Comparison of ENCODE assay signal across 8 mouse cellular contexts in genomic region chr9:110304969-110305651, GRCm38 (mm10). TPM values are rescaled to one million over a fixed set of nuclear protein-coding genes. Genes with fewer than 3 reads are reported as not detected.
DNase-seq lines count a peak whose midpoint lies in the region; ATAC-seq and TF ChIP-seq lines count a peak whose summit lies in the region.

Elp6 (plus strand) TSS chr9:110305173.

- H3K79me2 ChIP-seq in C2C12 (ENCODE audit: control insufficient read depth, insufficient read depth): peaks cover 20% of the 10 kb centered on the region

- H3ac ChIP-seq in C2C12 (ENCODE audit: control insufficient read depth, insufficient read length, low read depth): peak within 1 kb of the TSS; percentile 65

- peak; percentile 86; the same call in 1 of the 2 replicates for TF ChIP-seq POLR2A in brain, embryonic 14.5 days (IDR thresholded peaks at IDR 0.05; ENCODE audit: borderline replicate concordance, extremely low read depth, insufficient read depth, insufficient read length, poor library complexity, severe bottlenecking)

- H3K4me3 ChIP-seq in C2C12 (ENCODE audit: insufficient read depth, poor library complexity, severe bottlenecking): peak within 1 kb of the TSS; percentile 38
- peak within 1 kb of the TSS; percentile 87 for H3K4me3 ChIP-seq in erythroblast, embryonic 14.5 days (replicated peaks)
- H3K4me3 ChIP-seq in heart, embryonic 12.5 days: peak within 1 kb of the TSS; percentile 61
- H3K4me3 ChIP-seq in kidney, postnatal 0 days (replicated peaks; ENCODE audit: low read depth, low read length): peak within 1 kb of the TSS; percentile 51
- H3K4me3 ChIP-seq in liver, embryonic 11.5 days (ENCODE audit: low read depth, low read length): peak within 1 kb of the TSS; percentile 54
- H3K4me3 ChIP-seq in stomach, embryonic 14.5 days (ENCODE audit: low read depth, low read length): peak within 1 kb of the TSS; percentile 44

- H3K9me3 ChIP-seq in erythroblast, embryonic 14.5 days (ENCODE audit: control insufficient read depth, low read length): peaks cover 14% of the 10 kb centered on the region
- peaks cover 16% of the 10 kb centered on the region for H3K9me3 ChIP-seq in heart, embryonic 12.5 days (replicated peaks)
- H3K9me3 ChIP-seq in kidney, postnatal 0 days (replicated peaks; ENCODE audit: low read length): no peaks in the 10 kb centered on the region
- H3K9me3 ChIP-seq in liver, embryonic 11.5 days (ENCODE audit: control insufficient read depth, low read length): no peaks in the 10 kb centered on the region; the same call in none of the 2 replicates
- H3K9me3 ChIP-seq in stomach, embryonic 14.5 days (ENCODE audit: control insufficient read depth, low read depth, low read length): 0 out of 2 replicates have a peak, but pooled peaks cover 3% of the 10 kb centered on the region

- H3K4me2 ChIP-seq in heart, embryonic 12.5 days: peak within 1 kb of the TSS; percentile 76
- peak within 1 kb of the TSS; percentile 66 for H3K4me2 ChIP-seq in kidney, postnatal 0 days (ENCODE audit: low read length)
- H3K4me2 ChIP-seq in liver, embryonic 11.5 days: peak within 1 kb of the TSS; percentile 81
- peak within 1 kb of the TSS; percentile 65 for H3K4me2 ChIP-seq in stomach, embryonic 14.5 days (replicated peaks; ENCODE audit: low read depth, low read length)

- H3K79me3 ChIP-seq in C2C12 (ENCODE audit: low read depth): peaks cover 7% of the 10 kb centered on the region

- H3K27ac ChIP-seq in heart, embryonic 12.5 days (ENCODE audit: poor library complexity, severe bottlenecking): peak within 1 kb of the TSS; percentile 90
- peak within 1 kb of the TSS; percentile 95 for H3K27ac ChIP-seq in kidney, postnatal 0 days
- H3K27ac ChIP-seq in liver, embryonic 11.5 days (ENCODE audit: low read depth, low read length): peak within 1 kb of the TSS; percentile 87
- peak within 1 kb of the TSS; percentile 89 for H3K27ac ChIP-seq in stomach, embryonic 14.5 days (ENCODE audit: low read length)

- WGBS in heart, embryonic 12.5 days: under 1% methylated on average over 46 of the region's 46 CpGs
- under 1% methylated on average over 46 of the region's 46 CpGs for WGBS in kidney, postnatal 0 days
- WGBS in liver, embryonic 11.5 days: under 1% methylated on average over 46 of the region's 46 CpGs
- WGBS in stomach, embryonic 14.5 days: under 1% methylated on average over 46 of the region's 46 CpGs

- ATAC-seq in heart, embryonic 12.5 days (ENCODE audit: insufficient number of reproducible peaks, low FRiP score): peak; percentile 97
- peak; percentile 97 for ATAC-seq in kidney, postnatal 0 days (replicated peaks; ENCODE audit: low FRiP score, low read depth)
- ATAC-seq in liver, embryonic 11.5 days (replicated peaks; ENCODE audit: low FRiP score): peak; percentile 98
- ATAC-seq in stomach, embryonic 14.5 days (ENCODE audit: insufficient number of reproducible peaks, insufficient read depth, low FRiP score, low read depth): peak; percentile 97

- peak within 1 kb of the TSS; percentile 75 for H3K9ac ChIP-seq in heart, embryonic 12.5 days
- peak within 1 kb of the TSS; percentile 63 for H3K9ac ChIP-seq in kidney, postnatal 0 days (ENCODE audit: low read depth, low read length)
- peak within 1 kb of the TSS; percentile 85 for H3K9ac ChIP-seq in liver, embryonic 11.5 days (ENCODE audit: low read depth, low read length)
- H3K9ac ChIP-seq in stomach, embryonic 14.5 days (replicated peaks; ENCODE audit: low read depth, low read length): peak within 1 kb of the TSS; percentile 43

- H3K27me3 ChIP-seq in C2C12 (ENCODE audit: control insufficient read depth, insufficient read depth, insufficient read length): no peaks in the 10 kb centered on the region
- no peaks in the 10 kb centered on the region for H3K27me3 ChIP-seq in erythroblast, embryonic 14.5 days (ENCODE audit: control insufficient read depth)
- no peaks in the 10 kb centered on the region for H3K27me3 ChIP-seq in heart, embryonic 12.5 days (replicated peaks)
- H3K27me3 ChIP-seq in kidney, postnatal 0 days (ENCODE audit: insufficient read depth, low read length): no peaks in the 10 kb centered on the region
- no peaks in the 10 kb centered on the region for H3K27me3 ChIP-seq in liver, embryonic 11.5 days (replicated peaks; ENCODE audit: control insufficient read depth, insufficient read depth, low read length)
- H3K27me3 ChIP-seq in stomach, embryonic 14.5 days (ENCODE audit: control insufficient read depth, insufficient read depth, low read length): no peaks in the 10 kb centered on the region

- H3K36me3 ChIP-seq in C2C12 (ENCODE audit: control insufficient read depth, insufficient read depth): peaks cover 8% of the 10 kb centered on the region
- peaks cover 6% of the 10 kb centered on the region for H3K36me3 ChIP-seq in erythroblast, embryonic 14.5 days (ENCODE audit: control insufficient read depth)
- H3K36me3 ChIP-seq in heart, embryonic 12.5 days: peaks cover 5% of the 10 kb centered on the region
- 0 out of 2 replicates have a peak, but pooled peaks cover 3% of the 10 kb centered on the region for H3K36me3 ChIP-seq in kidney, postnatal 0 days (ENCODE audit: insufficient read depth, low read length)
- no peaks in the 10 kb centered on the region for H3K36me3 ChIP-seq in liver, embryonic 11.5 days (ENCODE audit: control insufficient read depth, insufficient read depth, low read length)
- no peaks in the 10 kb centered on the region for H3K36me3 ChIP-seq in stomach, embryonic 14.5 days (ENCODE audit: control insufficient read depth, insufficient read depth, low read length)

- DNase-seq in brain, embryonic 14.5 days (ENCODE audit: low read depth): peak; percentile 98
- peak; percentile 97 for DNase-seq in kidney, postnatal 0 days (ENCODE audit: low spot score)
- DNase-seq in liver, embryonic 11.5 days (ENCODE audit: low spot score): peak; percentile 91
- DNase-seq in naive thymus-derived CD4-positive, alpha-beta T cell, adult 2 months (ENCODE audit: low read depth): peak; percentile 96

- no peak for TF ChIP-seq CTCF in C2C12 (IDR thresholded peaks at IDR 0.05; ENCODE audit: control insufficient read depth, insufficient read depth, insufficient read length)
- TF ChIP-seq CTCF in brain, embryonic 14.5 days (IDR thresholded peaks at IDR 0.05; ENCODE audit: borderline replicate concordance, extremely low read depth, insufficient read depth, insufficient read length): no peak
- TF ChIP-seq CTCF in kidney, postnatal 0 days (IDR thresholded peaks at IDR 0.05; ENCODE audit: low read depth): peak; percentile 2; the same call in 1 of the 2 replicates

- H3K4me1 ChIP-seq in erythroblast, embryonic 14.5 days (ENCODE audit: control insufficient read depth): peaks cover 40% of the 10 kb centered on the region
- H3K4me1 ChIP-seq in heart, embryonic 12.5 days (replicated peaks): peaks cover 6% of the 10 kb centered on the region
- H3K4me1 ChIP-seq in kidney, postnatal 0 days (replicated peaks; ENCODE audit: insufficient read depth, low read length): peaks cover 7% of the 10 kb centered on the region
- peaks cover 18% of the 10 kb centered on the region for H3K4me1 ChIP-seq in liver, embryonic 11.5 days (replicated peaks; ENCODE audit: control insufficient read depth, insufficient read depth, low read length)
- H3K4me1 ChIP-seq in stomach, embryonic 14.5 days (ENCODE audit: control insufficient read depth, insufficient read depth, low read length): peaks cover 6% of the 10 kb centered on the region; the same call in 1 of the 2 replicates

TF ChIP-seq in C2C12, 6 proteins besides CTCF, POLR2A, EP300 and RAD21:
- TF ChIP-seq MAX (IDR thresholded peaks at IDR 0.05) (no peak), CEBPB (IDR thresholded peaks at IDR 0.05; ENCODE audit: low read depth) (no peak), MYOG (IDR thresholded peaks at IDR 0.05; ENCODE audit: control insufficient read depth, extremely low read depth, insufficient read length) (no peak), MYOD1 (IDR thresholded peaks at IDR 0.05; ENCODE audit: control insufficient read depth, insufficient read length, low read depth) (no peak), FOSL1 (IDR thresholded peaks at IDR 0.05; ENCODE audit: insufficient read depth, low read length, poor library complexity, severe bottlenecking) (no peak), USF1 (IDR thresholded peaks at IDR 0.05; ENCODE audit: low read depth) (no peak)

RNA-seq across cellular contexts. Expression of gene Elp6, which starts in this region (rescaled TPM):
- polyA plus RNA-seq in C2C12 (2012; fragmentation: generic; extraction: Trizol): 26.0 TPM
- polyA plus RNA-seq in brain, embryonic 14.5 days (2012; rRNA removed): 46.6 and 55.9 TPM in 2 replicates
- polyA plus RNA-seq in erythroblast, embryonic 14.5 days (2012): 0.34 and 0.40 TPM in 2 replicates
- 13.8 and 15.3 TPM in 2 replicates for polyA plus RNA-seq in heart, embryonic 12.5 days (2016; fragmentation: Nextera tagmentation; extraction: Ambion mirVana)
- 15.7 and 17.8 TPM in 2 replicates for polyA plus RNA-seq in kidney, postnatal 0 days (2015; fragmentation: Nextera tagmentation; extraction: Ambion mirVana)
- polyA plus RNA-seq in liver, embryonic 11.5 days (2014; fragmentation: Nextera tagmentation; extraction: Ambion mirVana): 27.7 TPM in 2 replicates
- 23.6 and 25.5 TPM in 2 replicates for polyA plus RNA-seq in stomach, embryonic 14.5 days (2014; fragmentation: Nextera tagmentation; extraction: Ambion mirVana)

Comparison
In these comparisons a context has a peak if more than half of its experiments do, and no peak if none do; other contexts are left out.
1. Peak in every context shown above with its lines: DNase-seq, ATAC-seq, H3K4me3 ChIP-seq and H3K27ac ChIP-seq.
2. RNA of gene Elp6 (polyA plus RNA-seq): 46.6 to 55.9 TPM in brain, embryonic 14.5 days, 27.7 TPM in liver, embryonic 11.5 days, 26.0 TPM in C2C12 (single experiment), 23.6 to 25.5 TPM in stomach, embryonic 14.5 days, 15.7 to 17.8 TPM in kidney, postnatal 0 days and 13.8 to 15.3 TPM in heart, embryonic 12.5 days; 0.34 to 0.40 TPM in erythroblast, embryonic 14.5 days; every median in the first group is over 10 times any median in the second.